Mouse (Mus musculus) left cerebral cortex, postnatal 36 days (tissue): ENCODE measurements around the gene Dlec1. TPM values are rescaled to one million over a fixed set of nuclear protein-coding genes. Genes with fewer than 3 reads are reported as not detected.
A peak's percentile ranks its signal among the peaks of the same experiment; 100 is the strongest.

Source experiments
- DNase-seq, 2 experiments: peaks; one replicate each; pipeline ENCODE4 v3.0.0; 2021 to 2022; ENCODE audit warnings: low spot score in 2 of 2, mixed read lengths in 1 of 2
- intact Hi-C: fragments of 180-260 bp; cut with DNase I; formaldehyde crosslinking; loops from one replicate; pipeline ENCODE4 v1.15.1; 2025
- total RNA-seq, 2 experiments: library from RNA; stranded (reverse); gene quantifications; 2 replicates each; pipeline ENCODE4 v1.2.3; 2021

Gene Dlec1
- total RNA-seq, 2 experiments from 2014 or later: 4.1 to 5.1 TPM

DNA sequence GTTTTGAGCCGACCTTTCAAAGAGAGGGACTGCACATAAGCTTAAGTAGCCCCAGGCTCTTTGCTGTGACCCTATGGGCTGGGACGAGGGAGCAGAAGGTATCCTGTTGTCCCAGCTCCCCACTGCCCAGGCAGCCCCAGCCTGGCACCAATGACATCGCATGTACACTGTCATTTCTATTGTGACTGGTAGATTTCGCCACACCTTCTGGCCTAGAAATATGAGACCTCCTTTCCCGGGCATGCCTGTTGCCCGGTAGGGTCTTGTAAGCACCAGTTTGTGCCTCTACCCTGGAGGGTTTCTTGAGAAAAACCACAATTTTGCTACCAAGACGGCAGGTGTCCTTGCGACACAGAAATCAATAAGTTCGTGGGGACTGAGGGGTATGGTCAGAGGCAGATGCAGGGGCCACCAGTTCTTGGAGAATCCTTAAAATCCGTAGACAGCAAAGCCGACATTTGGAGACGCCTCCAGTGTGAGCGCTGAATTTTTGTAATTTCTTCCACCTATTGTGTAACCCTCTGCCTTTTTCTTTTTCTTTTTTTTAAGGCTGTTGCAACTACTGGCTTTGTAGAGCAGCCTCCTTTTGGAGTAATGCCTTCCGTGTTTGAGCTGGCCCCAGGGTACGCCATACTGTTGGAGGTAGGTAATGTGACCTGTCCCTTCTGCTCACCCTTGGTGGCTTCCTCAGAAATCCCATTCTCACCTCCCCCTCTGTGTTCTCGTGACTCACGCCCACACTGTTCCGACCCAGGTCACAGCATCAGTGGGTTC lies 20.5 kb downstream of the Dlec1 start:
- intact Hi-C loops: no loop called here
- no peak for DNase-seq

DNA sequence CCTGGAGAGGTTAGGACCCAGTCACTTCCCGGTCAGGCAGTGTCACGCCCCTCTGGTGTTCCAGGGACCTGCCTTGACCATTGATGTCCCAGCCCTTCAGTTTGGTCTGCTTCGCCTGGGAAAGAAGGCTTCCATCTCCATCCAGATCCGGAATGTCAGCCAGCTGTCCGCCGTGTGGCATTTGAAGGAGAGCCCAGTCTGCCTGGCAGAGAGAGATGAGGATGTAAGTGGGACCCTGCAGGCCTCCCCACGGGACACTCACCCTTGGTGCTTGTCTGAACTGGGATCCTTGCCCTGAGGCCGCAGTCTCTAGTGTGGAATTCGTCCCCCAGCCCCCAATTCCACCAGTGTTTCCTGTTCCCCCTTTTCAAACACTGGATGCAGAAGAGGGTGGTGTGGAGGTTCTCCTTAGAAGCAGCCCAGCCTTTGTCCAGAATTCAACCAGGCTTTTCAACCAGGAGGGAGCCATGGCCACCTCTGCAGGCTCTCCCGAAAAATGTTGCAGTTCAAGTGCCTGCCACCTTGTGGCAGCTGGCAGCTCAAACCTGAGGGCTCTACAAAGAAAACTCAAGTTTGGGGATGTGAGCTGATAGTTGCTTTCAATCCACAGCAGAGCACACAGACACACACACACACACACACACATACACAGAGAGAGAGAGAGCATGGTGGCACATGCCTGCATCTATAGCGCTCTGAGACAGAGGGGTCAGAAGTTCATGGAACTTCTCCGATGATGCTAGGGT lies 26.3 kb downstream of the Dlec1 start:
- DNase-seq: no peak
- intact Hi-C loops: no loop called here

DNA sequence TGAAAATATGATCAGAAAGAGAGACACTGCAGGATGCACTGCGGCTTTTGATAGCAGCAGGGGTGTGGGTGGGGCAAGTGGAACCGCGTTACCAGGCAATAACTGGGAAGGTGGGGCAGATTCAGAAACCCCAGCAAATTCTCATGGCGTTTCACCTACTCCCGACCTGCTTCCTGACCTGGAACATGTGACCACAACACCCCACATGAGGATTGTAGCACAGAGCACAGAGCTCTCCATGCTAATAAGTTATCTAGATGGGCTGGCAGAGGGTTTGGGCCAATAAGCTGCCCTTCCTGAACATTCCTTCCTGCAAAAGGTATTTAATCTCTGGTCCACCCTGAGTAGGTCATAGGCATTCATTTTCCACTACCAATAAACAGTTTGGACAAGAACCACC lies 28.4 kb downstream of the Dlec1 start:
- intact Hi-C loops: no loop called here
- DNase-seq: no peak

DNA sequence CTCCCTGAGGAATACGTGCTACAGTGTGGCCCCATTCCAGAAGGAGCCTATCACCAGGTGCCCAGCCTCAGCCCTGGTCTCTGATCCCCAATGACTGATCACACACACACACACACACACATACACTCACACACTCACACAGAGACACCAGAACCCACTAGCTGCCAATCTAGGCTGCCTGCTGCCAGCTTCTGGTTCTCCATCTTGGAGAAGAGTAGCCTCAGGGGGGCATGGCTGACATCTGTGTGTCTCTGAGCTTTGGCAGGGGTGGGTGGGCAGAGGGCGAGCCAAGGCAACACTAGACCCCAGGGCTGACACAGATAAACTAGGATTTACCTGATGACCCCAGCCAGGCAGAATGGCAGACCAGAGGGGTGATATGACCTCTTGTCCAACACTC lies 36.6 kb downstream of the Dlec1 start:
- DNase-seq: no peak
- intact Hi-C loops: no loop called here

DNA sequence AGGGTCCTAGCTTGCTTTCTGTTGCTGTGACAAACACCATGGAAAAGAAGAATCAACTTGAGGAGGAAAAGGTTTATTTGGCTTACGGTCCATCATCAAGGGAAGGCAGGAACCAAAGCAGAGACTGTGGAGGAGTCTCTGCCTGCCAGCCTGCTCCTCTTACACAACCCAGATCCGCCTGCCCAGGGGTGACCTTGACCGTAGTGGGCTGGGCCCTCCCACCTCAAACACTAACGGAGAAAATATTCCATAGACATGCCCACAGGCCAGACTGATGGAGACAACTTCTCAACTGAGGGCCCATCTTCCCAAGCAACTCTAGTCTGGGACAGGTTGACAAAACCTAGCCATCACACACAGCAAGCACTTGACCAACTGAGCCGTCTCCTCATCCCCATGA lies 39.8 kb downstream of the Dlec1 start:
- DNase-seq: no peak
- intact Hi-C loops: no loop called here

DNA sequence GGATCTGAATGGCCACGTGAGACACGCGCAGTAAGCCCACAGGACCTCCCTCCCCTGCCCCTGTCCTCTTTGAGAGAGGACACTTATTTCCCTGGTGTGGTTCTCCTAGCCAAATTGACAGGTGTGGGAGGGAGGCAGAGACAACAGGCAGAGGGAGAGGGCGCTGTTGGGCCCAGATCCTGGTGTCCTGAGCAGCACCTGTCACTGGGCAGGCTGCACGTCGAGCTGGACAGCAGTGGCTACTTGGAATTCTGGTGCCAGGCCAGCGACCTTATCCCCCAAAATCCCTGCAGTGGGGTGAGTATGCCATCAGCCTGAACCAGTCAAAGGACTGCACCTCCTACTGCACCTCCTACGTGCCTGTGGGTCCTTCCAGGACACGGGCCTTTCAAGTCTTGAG lies 41.1 kb downstream of the Dlec1 start:
- no peak for DNase-seq
- intact Hi-C loops: no loop called here

DNA sequence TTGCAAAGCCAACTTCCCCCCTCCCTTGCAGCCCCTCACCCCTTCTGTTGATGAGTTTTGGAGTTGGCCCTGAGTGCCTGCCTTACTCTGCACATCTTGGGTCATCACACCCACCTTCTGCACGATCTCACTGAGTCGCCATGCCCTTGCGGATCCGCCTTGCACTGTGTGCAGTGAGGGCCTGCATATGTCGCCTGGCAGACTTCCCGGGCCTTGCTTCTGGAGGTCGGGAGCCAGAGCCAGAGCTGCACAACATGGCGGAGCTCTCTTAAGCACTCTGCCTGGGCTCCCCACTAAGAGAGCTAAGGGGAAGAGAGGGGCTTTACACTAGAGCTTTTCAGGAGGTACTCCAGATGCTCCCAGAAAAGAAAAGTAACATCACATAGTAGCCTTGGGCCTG lies 42.4 kb downstream of the Dlec1 start:
- no peak for DNase-seq
- intact Hi-C loops: no loop called here

DNA sequence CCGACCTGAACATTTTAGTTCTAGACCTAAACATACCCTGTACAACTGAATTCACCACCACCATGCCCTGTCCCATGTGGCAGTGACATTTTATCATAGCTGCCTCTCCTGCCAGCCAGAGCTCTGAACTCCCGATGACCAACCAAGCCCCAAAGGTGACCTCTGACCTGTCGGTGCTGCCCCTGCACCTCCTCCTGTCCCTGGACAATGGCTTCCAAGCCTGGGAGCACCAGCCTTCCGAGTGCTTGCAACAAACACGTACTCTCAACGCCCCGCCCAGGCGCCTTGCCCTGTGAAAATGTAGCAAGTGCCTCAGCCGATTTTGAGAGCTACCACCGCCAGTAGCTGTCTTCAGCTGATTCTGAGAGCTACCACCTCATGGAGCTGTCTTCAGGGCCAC lies 42.9 kb downstream of the Dlec1 start:
- intact Hi-C loops: no loop called here
- DNase-seq: no peak

DNA sequence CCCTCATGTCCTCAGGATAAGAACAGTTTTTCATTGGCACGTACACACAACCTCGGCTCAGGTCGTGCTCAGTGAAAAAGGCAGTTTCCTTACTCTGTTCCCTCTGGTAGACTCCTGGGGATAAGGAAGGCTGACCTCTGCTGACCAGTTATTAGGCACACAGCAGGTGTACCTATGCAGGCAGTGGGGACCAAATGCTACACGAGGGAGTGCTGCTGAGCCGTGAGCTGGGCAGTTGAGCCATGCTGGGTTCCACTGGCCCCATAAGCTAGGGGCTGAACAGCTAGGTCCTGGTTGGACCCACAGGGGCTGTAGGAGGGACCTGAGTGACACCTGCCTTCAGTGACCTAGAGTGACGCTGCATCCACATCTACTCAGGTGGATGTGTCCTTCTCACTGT lies 43.4 kb downstream of the Dlec1 start:
- intact Hi-C loops: no loop called here
- DNase-seq: no peak

DNA sequence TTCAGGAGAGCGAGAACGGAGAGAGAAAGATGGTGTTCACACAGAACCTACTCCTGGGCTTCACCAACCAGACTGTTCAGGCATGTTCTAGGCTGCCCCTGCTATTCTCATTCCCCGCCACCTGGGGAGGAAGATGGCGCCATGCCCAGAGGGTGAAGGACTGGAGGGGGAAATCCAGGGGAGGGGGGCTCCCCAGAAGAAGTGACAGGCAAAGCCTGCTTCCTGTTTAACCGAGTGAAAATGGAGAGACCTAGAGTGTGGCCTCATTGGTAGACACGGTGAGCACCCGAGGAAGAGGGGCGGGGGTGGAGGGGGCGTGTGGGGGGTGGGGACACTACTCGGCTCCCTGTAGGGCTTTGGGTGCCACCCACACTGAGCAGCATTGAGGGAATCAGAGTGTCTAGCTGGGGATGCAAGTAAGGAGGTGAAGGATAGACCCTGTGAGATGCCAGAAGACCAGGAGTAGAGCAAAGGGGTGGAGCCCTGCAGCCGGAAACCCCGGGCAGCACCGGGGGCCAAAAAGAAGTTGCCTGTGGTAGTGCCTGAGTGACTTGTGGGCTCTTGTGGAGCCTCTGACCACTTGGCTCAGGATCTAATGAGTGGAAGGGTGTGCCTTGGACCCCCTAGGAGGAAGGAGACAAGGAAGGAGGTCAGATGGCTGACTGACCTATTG lies 44.0 kb downstream of the Dlec1 start:
- DNase-seq: no peak
- intact Hi-C loops: no loop called here

DNA sequence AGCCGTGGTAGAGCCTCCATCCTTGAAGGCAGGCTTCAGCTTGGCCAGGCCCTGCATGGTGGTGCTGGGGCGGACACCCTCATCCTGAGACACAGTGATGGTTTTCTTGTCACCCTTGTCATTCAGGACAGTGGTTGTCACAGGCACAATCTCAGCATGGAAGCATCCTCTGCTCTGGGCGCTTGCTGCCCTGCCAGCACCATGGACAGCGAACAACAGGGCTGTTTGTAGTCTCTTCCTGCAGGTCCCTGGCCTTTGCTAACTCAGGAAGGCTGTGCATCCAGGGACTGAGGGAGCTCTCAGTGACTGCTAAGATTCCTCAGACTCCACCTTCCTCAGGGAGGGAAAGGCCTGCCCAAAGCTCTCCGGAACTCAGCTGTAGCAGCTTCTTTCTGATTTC lies 47.3 kb downstream of the Dlec1 start:
- DNase-seq: no peak
- intact Hi-C loops: no loop called here

DNA sequence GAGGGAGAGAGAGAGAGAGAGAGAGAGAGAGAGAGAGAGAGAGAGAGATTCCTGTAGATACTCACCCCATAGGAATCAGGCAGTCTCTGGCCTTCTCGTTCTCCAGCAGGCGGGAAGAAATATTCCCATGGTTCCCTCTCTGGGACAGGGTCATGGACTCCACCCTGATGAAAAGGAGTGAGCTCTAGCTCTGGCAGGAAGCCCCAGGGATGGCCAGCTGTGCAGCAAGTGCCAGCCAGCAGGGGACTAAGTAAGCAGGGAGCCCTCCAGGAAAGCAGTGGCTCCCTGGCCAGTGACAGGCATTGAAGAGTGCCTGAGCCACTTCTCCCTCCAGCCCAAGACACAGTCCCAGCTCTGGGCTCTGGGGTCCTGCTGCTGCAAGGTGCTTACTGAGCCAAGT lies 49.5 kb downstream of the Dlec1 start:
- intact Hi-C loops: loop anchor here (10.0 kb wide), 1 partner anchor 283 kb away; no protein-coding TSS in a partner anchor
- DNase-seq: no peak

DNA sequence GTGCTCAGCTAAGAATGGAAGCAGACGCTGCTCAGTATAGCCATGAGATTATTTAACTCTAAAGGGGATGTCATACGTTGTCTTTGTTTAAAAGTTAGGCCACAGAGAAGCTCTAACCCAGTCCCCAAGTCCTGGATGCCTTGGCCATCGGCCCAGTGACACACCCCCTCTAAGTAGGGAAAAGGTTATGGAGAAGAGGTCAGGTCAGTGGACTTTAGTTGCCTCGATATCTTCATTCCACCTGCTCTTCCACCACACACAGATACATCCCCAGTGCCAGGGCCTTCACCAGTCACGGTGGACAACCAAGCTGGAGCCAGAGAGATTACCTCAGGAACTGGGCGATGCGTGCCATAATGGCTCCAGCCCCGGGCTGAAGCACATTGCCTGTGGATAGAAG lies 53.1 kb downstream of the Dlec1 start:
- intact Hi-C loops: loop anchor here (5.0 to 10.0 kb wide), 2 partner anchors 202 to 279 kb away; partner anchors contain the start of gene Xylb
- DNase-seq: no peak

DNA sequence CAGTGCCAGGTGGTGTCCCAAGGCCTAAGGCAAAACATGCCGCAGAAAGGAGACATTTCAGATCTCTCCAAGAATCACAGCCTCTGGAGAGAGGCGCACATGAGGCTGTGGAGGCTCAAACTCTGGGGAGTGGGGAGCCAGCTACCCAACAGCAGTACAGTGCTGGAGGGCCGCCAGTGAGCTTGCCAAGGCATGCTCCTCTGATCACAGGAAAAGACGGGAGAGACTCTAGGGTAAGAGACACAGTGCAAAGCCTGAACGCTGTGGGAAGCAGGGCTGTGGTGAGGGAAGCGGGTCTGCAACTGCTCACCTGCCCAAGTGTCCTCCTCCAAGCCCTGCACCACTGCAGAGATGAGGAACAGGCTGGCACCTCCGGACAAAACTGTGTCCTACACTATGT lies 53.5 kb downstream of the Dlec1 start:
- intact Hi-C loops: loop anchor here (5.0 to 10.0 kb wide), 2 partner anchors 201 to 279 kb away; partner anchors contain the start of gene Xylb
- DNase-seq: no peak

DNA sequence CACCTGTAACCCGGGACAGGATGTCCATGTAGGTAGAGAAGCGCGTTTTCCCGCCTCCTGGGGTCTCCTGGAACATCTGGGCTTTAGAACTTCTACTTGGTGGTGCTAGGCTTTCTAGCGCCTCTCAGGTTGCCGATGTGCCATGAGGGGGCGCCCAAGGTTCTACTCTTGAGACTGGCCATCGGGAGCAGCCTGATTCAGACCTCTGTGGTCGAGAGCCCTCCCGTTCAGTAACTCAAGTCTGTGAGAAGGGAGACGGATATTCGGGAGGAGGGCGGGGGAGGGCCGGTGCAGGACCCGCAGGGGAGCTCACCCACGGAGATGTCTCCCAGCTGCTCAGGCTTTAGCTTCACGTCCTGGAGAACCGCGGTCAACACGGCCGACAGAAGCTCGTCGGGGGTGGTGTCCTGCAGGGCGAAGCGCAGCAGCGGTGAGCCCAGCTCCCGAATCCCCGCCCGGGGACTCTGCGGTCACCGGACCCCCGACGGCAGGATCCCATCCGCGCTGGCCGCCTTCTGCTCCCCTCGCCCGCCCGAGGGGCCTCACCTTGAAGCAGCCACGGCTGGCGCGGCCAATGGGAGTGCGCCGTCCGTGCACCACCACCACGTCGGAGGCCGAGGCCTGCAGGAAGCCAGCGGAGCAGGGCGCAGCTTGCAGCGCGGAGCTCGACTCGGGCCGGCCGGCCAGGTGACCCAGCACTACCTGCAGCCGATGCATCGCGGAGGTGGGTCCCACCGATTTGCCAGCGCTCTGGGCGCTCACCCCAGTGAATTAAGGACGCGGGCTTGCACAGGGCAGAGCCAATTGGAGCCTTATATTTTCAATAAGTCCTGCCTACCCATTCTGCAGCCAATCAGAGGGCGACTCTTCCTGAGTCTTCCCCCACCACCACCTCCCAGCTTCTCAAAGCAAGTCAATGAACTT lies 54.3 kb downstream of the Dlec1 start, which contains the start of gene Acaa1b:
Acaa1b (minus strand) TSS at position 816 of the 924 bp plus-strand sequence.
- intact Hi-C loops: loop anchor here (5.0 to 10.0 kb wide), 2 partner anchors 201 to 278 kb away; partner anchors contain the start of gene Xylb
- DNase-seq: peak; percentile 41 to 64

DNA sequence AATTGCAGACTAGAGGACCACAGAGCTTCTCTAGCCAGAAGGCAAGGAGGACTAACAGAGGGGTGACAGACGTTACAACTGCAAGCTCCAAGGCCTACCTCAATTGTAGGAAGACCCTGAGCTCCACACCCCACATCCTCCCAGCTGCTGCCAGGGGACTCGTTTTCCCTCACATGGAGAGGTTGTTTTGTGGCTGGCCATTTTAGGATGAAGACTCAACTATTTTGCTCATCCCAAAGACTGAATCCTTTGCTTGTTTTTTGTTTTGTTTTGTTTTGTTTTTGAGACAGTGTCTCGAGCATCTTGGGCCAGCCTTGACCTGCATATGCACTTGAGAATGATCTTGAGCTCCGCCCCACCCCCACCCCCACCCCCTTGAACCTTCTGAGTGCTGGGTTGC lies 56.6 kb downstream of the Dlec1 start, which contains the start of gene Gm47289:
Gm47289 (plus strand) TSS at position 301 of the 400 bp plus-strand sequence.
- intact Hi-C loops: loop anchor here (5.0 to 10.0 kb wide), 2 partner anchors 198 to 276 kb away; partner anchors contain the start of gene Xylb
- no peak for DNase-seq

DNA sequence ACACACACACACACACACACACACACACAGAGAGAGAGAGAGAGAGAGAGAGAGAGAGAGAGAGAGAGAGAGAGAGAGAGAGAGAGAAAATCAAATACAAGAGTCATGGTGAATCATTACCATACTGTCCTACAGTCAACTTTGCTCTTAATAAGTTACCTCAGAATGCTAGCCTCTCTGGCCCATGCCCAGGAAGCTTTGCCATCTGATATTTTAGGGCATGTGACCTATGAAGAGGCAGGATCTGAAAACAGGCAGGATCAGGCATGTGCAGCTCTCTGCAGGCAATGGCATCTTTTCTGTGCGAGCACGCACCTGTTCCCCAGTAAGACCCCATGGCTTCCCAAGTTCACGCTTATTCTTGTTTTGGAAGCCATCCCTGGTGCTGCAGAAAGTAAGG lies 58.4 kb downstream of the Dlec1 start:
- intact Hi-C loops: no loop called here
- DNase-seq: no peak

DNA sequence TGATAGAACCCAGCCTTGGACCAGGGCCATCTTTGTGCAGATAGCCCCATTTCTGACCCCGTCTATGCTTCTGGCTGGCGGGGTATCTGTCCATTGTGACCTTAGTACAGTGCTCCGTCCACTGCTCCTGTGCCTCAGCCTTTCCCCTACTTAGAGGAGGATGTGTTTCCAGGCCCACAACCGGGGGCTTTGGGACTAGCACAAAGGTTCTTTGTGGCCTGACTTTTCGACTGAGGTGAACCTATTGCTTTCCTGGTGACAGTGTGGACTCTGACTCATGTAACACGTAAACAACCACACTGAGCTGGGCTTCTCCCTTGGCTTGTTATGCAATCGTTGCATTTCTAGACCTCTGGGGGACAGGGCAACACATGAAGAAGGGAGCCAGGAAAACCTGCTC lies 62.5 kb downstream of the Dlec1 start:
- intact Hi-C loops: no loop called here
- DNase-seq: no peak

DNA sequence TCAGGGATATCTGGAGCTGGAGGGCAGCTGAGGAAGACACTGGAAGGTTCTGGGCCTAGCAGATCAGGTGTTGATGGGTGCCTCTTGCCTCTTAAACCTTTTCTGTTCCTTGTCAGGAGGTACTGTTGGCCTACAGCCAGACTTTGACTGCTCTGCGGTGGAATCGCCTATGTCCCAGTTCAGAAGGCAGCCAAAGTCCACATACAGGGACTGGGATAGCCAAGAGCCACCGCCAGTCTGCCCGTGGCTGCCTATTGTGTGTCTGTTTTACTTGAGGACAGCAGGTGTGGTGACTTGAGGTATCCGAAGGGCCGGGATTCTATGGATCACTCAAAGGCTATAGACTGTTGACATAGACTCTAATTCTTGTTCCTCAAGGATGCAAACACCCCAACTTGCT lies 63.3 kb downstream of the Dlec1 start:
- DNase-seq: no peak
- intact Hi-C loops: no loop called here
